ENCODE assay signal across 24 mouse cellular contexts in genomic region chr12:6367611-6368010, GRCm38 (mm10).
DNase-seq lines count a peak whose midpoint lies in the region; ATAC-seq and TF ChIP-seq lines count a peak whose summit lies in the region.
"Had no signal": no experiment of that assay in that cellular context is flagged by ENCODE, and none has a peak within 500 bp of the region (broad histone marks: within the 10 kb centered on the region; RNA-seq: fewer than 3 reads in every experiment).

No protein-coding gene starts in this region.

- 55% methylated on average over 7 of the region's 7 CpGs for WGBS in forebrain, embryonic 14.5 days
- WGBS in forebrain, embryonic 12.5 days = 61% methylated on average over 7 of the region's 7 CpGs
- 49% methylated on average over 7 of the region's 7 CpGs for WGBS in midbrain, embryonic 14.5 days
- 69% methylated on average over 7 of the region's 7 CpGs for WGBS in midbrain, embryonic 10.5 days
- whole genome bisulfite sequencing in olfactory bulb, adult 2 months = 33% methylated on average over 7 of the region's 7 CpGs
- WGBS in heart, embryonic 10.5 days = 84% methylated on average over 7 of the region's 7 CpGs

- peak; percentile 33 for DNase-seq in forebrain, embryonic 14.5 days (ENCODE audit: low spot score)
- DNase-seq in midbrain, embryonic 14.5 days = peak; percentile 4
- DNase-seq in midbrain, embryonic 10.5 days (ENCODE audit: low spot score) = no peak
- peak; percentile 61 for DNase-seq in brain, adult 2 months (ENCODE audit: low read depth, low spot score)
- DNase-seq in heart, embryonic 10.5 days (ENCODE audit: low spot score) = no peak
- DNase-seq: adrenal gland, adult 8-10 months; adrenal gland, postnatal 14 days; adrenal gland, postnatal 36 days; B cell, adult 2 months; cerebellum, adult 11-12 months; cerebellum, adult 2 months; cerebellum, adult 9-10 months; cerebellum, postnatal 10 days; cerebellum, postnatal 25 days had no signal

- no peak for TF ChIP-seq POLR2A in olfactory bulb, adult 2 months (IDR thresholded peaks at IDR 0.05; ENCODE audit: insufficient read depth, low read depth, low read length)

- ATAC-seq in forebrain, embryonic 14.5 days = no peak
- no peak for ATAC-seq in forebrain, embryonic 12.5 days (ENCODE audit: low FRiP score)
- no peak for ATAC-seq in midbrain, embryonic 14.5 days (ENCODE audit: low FRiP score, low TSS enrichment)
- ATAC-seq: activated CD4-positive, CD25-positive, alpha-beta regulatory T cell, adult 4 months; CD4-positive, CD25-positive, alpha-beta regulatory T cell, adult 4 months; forebrain, embryonic 16.5 days; Patski had no signal

- H3K9ac ChIP-seq in forebrain, embryonic 14.5 days (ENCODE audit: low read length) = no peak overlapping the region
- H3K9ac ChIP-seq in forebrain, embryonic 12.5 days = no peak overlapping the region
- no peak overlapping the region for H3K9ac ChIP-seq in midbrain, embryonic 14.5 days (replicated peaks; ENCODE audit: low read length)
- H3K9ac ChIP-seq: embryonic facial prominence, embryonic 12.5 days had no signal

- TF ChIP-seq CTCF in olfactory bulb, adult 2 months (IDR thresholded peaks at IDR 0.05; ENCODE audit: insufficient read depth, low read depth, low read length) = no peak

- H3K27ac ChIP-seq in forebrain, embryonic 14.5 days (ENCODE audit: low read depth, low read length) = no peak overlapping the region
- no peak overlapping the region for H3K27ac ChIP-seq in forebrain, embryonic 12.5 days
- no peak overlapping the region for H3K27ac ChIP-seq in midbrain, embryonic 14.5 days (replicated peaks; ENCODE audit: low read depth, low read length)
- H3K27ac ChIP-seq in midbrain, embryonic 10.5 days (replicated peaks) = no peak overlapping the region
- peak overlapping the region; percentile 51; the same call in 1 of the 2 replicates for H3K27ac ChIP-seq in olfactory bulb, adult 2 months (ENCODE audit: insufficient read depth, low read depth, low read length)
- H3K27ac ChIP-seq in heart, embryonic 10.5 days = no peak overlapping the region
- H3K27ac ChIP-seq: embryonic facial prominence, embryonic 10.5 days; embryonic facial prominence, embryonic 12.5 days had no signal

- no peaks in the 10 kb centered on the region for H3K9me3 ChIP-seq in forebrain, embryonic 14.5 days (replicated peaks; ENCODE audit: control insufficient read depth, low read length)
- H3K9me3 ChIP-seq in forebrain, embryonic 12.5 days = no peaks in the 10 kb centered on the region
- no peaks in the 10 kb centered on the region for H3K9me3 ChIP-seq in midbrain, embryonic 14.5 days (ENCODE audit: control insufficient read depth, low read length)
- H3K9me3 ChIP-seq in midbrain, embryonic 10.5 days (replicated peaks) = no peaks in the 10 kb centered on the region
- H3K9me3 ChIP-seq in heart, embryonic 10.5 days = no peaks in the 10 kb centered on the region
- H3K9me3 ChIP-seq: embryonic facial prominence, embryonic 10.5 days; embryonic facial prominence, embryonic 12.5 days; G1E had no signal

- no peaks in the 10 kb centered on the region for H3K4me1 ChIP-seq in forebrain, embryonic 14.5 days (ENCODE audit: control insufficient read depth, insufficient read depth, low read length)
- no peaks in the 10 kb centered on the region for H3K4me1 ChIP-seq in forebrain, embryonic 12.5 days
- H3K4me1 ChIP-seq in midbrain, embryonic 14.5 days (ENCODE audit: control insufficient read depth, insufficient read depth, low read length) = no peaks in the 10 kb centered on the region
- H3K4me1 ChIP-seq in midbrain, embryonic 10.5 days = no peaks in the 10 kb centered on the region
- H3K4me1 ChIP-seq in olfactory bulb, adult 2 months (ENCODE audit: control insufficient read depth, insufficient read depth, low read length) = no peaks in the 10 kb centered on the region
- no peaks in the 10 kb centered on the region for H3K4me1 ChIP-seq in heart, embryonic 10.5 days
- H3K4me1 ChIP-seq: embryonic facial prominence, embryonic 10.5 days; embryonic facial prominence, embryonic 12.5 days had no signal

- no peaks in the 10 kb centered on the region for H3K36me3 ChIP-seq in forebrain, embryonic 14.5 days (ENCODE audit: control insufficient read depth, insufficient read depth, low read length)
- no peaks in the 10 kb centered on the region for H3K36me3 ChIP-seq in forebrain, embryonic 12.5 days (replicated peaks)
- no peaks in the 10 kb centered on the region for H3K36me3 ChIP-seq in midbrain, embryonic 14.5 days (ENCODE audit: control insufficient read depth, insufficient read depth, low read length)
- no peaks in the 10 kb centered on the region for H3K36me3 ChIP-seq in midbrain, embryonic 10.5 days
- H3K36me3 ChIP-seq in heart, embryonic 10.5 days = no peaks in the 10 kb centered on the region
- H3K36me3 ChIP-seq: embryonic facial prominence, embryonic 10.5 days; embryonic facial prominence, embryonic 12.5 days; G1E had no signal

- no peak overlapping the region for H3K4me2 ChIP-seq in forebrain, embryonic 14.5 days (ENCODE audit: low read length)
- H3K4me2 ChIP-seq in forebrain, embryonic 12.5 days = no peak overlapping the region
- no peak overlapping the region for H3K4me2 ChIP-seq in midbrain, embryonic 14.5 days (ENCODE audit: low read length)
- H3K4me2 ChIP-seq: embryonic facial prominence, embryonic 12.5 days had no signal

- no peaks in the 10 kb centered on the region for H3K27me3 ChIP-seq in forebrain, embryonic 14.5 days (replicated peaks; ENCODE audit: control insufficient read depth, insufficient read depth, low read length)
- no peaks in the 10 kb centered on the region for H3K27me3 ChIP-seq in forebrain, embryonic 12.5 days
- H3K27me3 ChIP-seq in midbrain, embryonic 14.5 days (ENCODE audit: control insufficient read depth, insufficient read depth, low read length) = no peaks in the 10 kb centered on the region
- H3K27me3 ChIP-seq in midbrain, embryonic 10.5 days (ENCODE audit: low read depth, poor library complexity, severe bottlenecking) = no peaks in the 10 kb centered on the region
- no peaks in the 10 kb centered on the region for H3K27me3 ChIP-seq in heart, embryonic 10.5 days (ENCODE audit: insufficient read depth, poor library complexity, severe bottlenecking)
- H3K27me3 ChIP-seq: CH12.LX; embryonic facial prominence, embryonic 12.5 days had no signal

- no peak overlapping the region for H3K4me3 ChIP-seq in forebrain, embryonic 14.5 days (ENCODE audit: low read depth, low read length)
- H3K4me3 ChIP-seq in forebrain, embryonic 12.5 days (replicated peaks) = no peak overlapping the region
- H3K4me3 ChIP-seq in midbrain, embryonic 14.5 days (replicated peaks; ENCODE audit: low read depth, low read length) = no peak overlapping the region
- no peak overlapping the region for H3K4me3 ChIP-seq in midbrain, embryonic 10.5 days
- no peak overlapping the region for H3K4me3 ChIP-seq in olfactory bulb, adult 2 months (ENCODE audit: insufficient read depth, low read depth, low read length)
- H3K4me3 ChIP-seq in heart, embryonic 10.5 days = no peak overlapping the region
- H3K4me3 ChIP-seq: embryonic facial prominence, embryonic 10.5 days; embryonic facial prominence, embryonic 12.5 days had no signal

Comparison
In these comparisons a context has a peak if more than half of its experiments do, and no peak if none do; other contexts are left out.
1. DNase-seq: peak in forebrain, embryonic 14.5 days (single experiment), midbrain, embryonic 14.5 days (single experiment) and brain, adult 2 months (single experiment); none in midbrain, embryonic 10.5 days (single experiment) and heart, embryonic 10.5 days (single experiment).